Mouse (Mus musculus) forebrain, embryonic 16.5 days (tissue): ENCODE data around the gene Rnaseh2c. TPM values are rescaled to one million over a fixed set of nuclear protein-coding genes. Genes with fewer than 3 reads are reported as not detected.

Experiments used
- ATAC-seq: fragments of 200-750 bp; cut with Nextera tagmentation; 2 replicates; pipeline ENCODE4 v1.8.0; 2017; ENCODE audit warnings: mild to moderate bottlenecking, moderate library complexity
- H3K27ac ChIP-seq: fragments of 300-500 bp; sonication (generic); 2 replicates; pipeline ENCODE4 v1.5.1; 2014; ENCODE audit warnings: low read length, control low read depth
- H3K27me3 ChIP-seq: fragments of 300-500 bp; sonication (generic); replicated peaks from 2 replicates; pipeline ENCODE4 v1.6.1; 2014; ENCODE audit warnings: low read length; ENCODE audit not compliant: control insufficient read depth, insufficient read depth
- H3K36me3 ChIP-seq: fragments of 300-500 bp; sonication (generic); 2 replicates; pipeline ENCODE4 v1.6.1; 2014; ENCODE audit not compliant: control insufficient read depth, insufficient read depth
- H3K4me1 ChIP-seq: fragments of 300-500 bp; sonication (generic); replicated peaks from 2 replicates; pipeline ENCODE4 v1.6.1; 2014; ENCODE audit warnings: low read length; ENCODE audit not compliant: control insufficient read depth, insufficient read depth
- H3K4me2 ChIP-seq: fragments of 300-500 bp; sonication (generic); 2 replicates; pipeline ENCODE4 v1.6.1; 2014; ENCODE audit warnings: mild to moderate bottlenecking, low read length, control low read depth
- H3K4me3 ChIP-seq: fragments of 300-500 bp; sonication (generic); replicated peaks from 2 replicates; pipeline ENCODE4 v1.5.1; 2014; ENCODE audit warnings: mild to moderate bottlenecking, low read length, control low read depth
- H3K9ac ChIP-seq: fragments of 300-500 bp; sonication (generic); replicated peaks from 2 replicates; pipeline ENCODE4 v1.6.1; 2014; ENCODE audit warnings: low read depth, low read length, control low read depth
- H3K9me3 ChIP-seq: fragments of 300-500 bp; sonication (generic); 2 replicates; pipeline ENCODE4 v1.6.1; 2016; ENCODE audit warnings: low read length; ENCODE audit not compliant: control insufficient read depth
- WGBS: fragments of 180-500 bp; shearing (Covaris S2); extraction: QIAGEN DNeasy Blood & Tissue Kit; methylation state at CpG from one replicate; pipeline ENCODE4 v1.1.7; 2014; 5-methylcytosine and 5-hydroxymethylcytosine counted together
- polyA plus RNA-seq: library from polyadenylated mRNA; unstranded; fragments of >200 nt; fragmentation: Nextera tagmentation; extraction: Ambion mirVana; gene quantifications from 2 replicates; pipeline ENCODE4 v1.2.1, GENCODE M21; 2015

Rnaseh2c gene
- polyA plus RNA-seq, 1 experiment from 2014 or later = 81.0 TPM

DNA sequence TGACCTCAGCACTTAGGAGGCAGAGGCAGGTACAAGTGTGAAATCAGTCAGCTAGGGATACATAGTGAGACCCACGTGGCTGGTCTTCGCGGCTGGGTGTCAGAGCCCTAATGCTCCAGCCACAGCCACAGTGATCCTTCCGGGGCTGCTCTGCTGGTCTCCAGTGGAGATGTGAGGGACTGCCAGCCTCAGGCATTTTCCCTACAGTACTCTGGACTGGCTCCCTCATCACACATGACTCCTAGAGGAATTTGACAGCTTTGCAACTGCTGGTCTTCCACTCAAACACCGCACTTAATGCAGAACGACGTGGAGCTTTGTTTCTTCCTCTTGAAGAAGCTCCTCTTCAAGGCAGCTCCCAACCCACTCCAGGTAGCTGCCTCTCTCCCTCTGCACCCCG, 4.5 kb downstream of the Rnaseh2c start:
- Histone ChIP-seq H3K9ac (no peak overlapping the region), H3K4me2 (no peak overlapping the region), H3K4me1 (peaks cover 41% of the 10 kb centered on the region), H3K27ac (no peak overlapping the region), H3K27me3 (no peaks in the 10 kb centered on the region), H3K4me3 (no peak overlapping the region), H3K9me3 (no peaks in the 10 kb centered on the region), H3K36me3 (peaks cover 39% of the 10 kb centered on the region)
- ATAC-seq = no peak
- 93% methylated on average over 8 of the region's 8 CpGs for WGBS

DNA sequence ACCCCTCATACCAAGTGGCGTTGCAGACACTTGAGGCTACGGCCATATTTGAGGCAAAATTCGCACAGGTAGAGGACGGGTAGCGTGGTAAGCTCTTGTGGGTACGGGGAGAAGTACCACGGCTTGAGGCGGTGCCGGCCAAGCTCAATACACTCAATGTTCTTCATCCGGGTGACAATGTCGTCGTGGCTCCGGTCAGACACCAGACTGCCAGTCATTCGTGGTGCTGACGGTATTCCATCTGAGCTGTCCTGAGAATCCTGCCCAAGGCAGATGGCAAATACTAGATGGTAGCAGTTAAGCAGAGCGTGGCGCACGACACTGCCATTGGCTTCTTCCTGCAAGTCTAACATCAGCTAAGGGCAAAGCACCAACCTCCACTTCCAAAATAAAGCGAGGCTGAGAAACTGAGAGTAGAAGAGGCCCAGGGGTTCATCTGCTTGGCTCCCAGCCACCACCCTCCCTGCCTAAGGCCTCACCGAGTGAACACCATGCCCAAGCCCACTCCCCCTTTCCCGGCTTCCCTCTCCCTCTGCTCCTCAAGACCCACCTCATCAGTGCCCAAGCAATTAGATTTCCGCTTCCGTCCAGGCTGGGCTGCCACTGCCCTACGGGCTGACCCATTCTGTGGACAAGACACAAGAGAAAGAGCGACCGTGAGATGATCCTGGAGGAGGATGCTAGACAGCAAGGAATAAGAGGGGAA, 6.2 kb downstream of the Rnaseh2c start:
- WGBS = 93% methylated on average over 26 of the region's 26 CpGs
- peaks cover 31% of the 10 kb centered on the region for H3K4me1 ChIP-seq
- peaks cover 39% of the 10 kb centered on the region for H3K36me3 ChIP-seq
- H3K27me3 ChIP-seq = no peaks in the 10 kb centered on the region
- H3K27ac ChIP-seq = no peak overlapping the region
- H3K4me2 ChIP-seq = no peak overlapping the region
- H3K9me3 ChIP-seq = no peaks in the 10 kb centered on the region
- no peak for ATAC-seq
- no peak overlapping the region for H3K9ac ChIP-seq
- H3K4me3 ChIP-seq = no peak overlapping the region

DNA sequence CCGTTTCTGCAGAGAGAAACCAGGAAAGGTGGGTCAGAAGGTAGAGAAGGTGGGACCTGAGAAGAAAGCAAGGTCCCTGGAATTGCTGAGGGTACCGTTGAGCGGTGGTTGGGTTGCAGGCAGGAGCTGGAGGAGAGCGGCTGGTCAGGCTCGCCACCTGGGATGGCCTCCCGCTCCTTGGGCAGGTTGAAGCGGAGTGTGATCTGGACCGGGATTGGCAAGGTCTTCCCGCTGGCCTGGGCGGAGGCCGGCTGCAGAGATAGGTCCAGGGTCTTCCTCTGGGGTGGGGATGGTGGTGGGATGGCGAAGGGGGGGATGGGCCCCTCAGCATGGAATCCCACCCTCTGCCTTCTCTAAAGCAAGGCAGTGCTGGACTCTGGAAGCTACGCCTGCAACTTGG, 7.0 kb downstream of the Rnaseh2c start:
- no peak overlapping the region for H3K27ac ChIP-seq
- no peaks in the 10 kb centered on the region for H3K27me3 ChIP-seq
- H3K4me1 ChIP-seq = peaks cover 23% of the 10 kb centered on the region
- H3K9me3 ChIP-seq = no peaks in the 10 kb centered on the region
- ATAC-seq = no peak
- 95% methylated on average over 13 of the region's 13 CpGs for WGBS
- peaks cover 35% of the 10 kb centered on the region for H3K36me3 ChIP-seq
- peak overlapping the region; percentile 69 for H3K4me2 ChIP-seq
- H3K9ac ChIP-seq = no peak overlapping the region
- H3K4me3 ChIP-seq = peak overlapping the region; percentile 78

DNA sequence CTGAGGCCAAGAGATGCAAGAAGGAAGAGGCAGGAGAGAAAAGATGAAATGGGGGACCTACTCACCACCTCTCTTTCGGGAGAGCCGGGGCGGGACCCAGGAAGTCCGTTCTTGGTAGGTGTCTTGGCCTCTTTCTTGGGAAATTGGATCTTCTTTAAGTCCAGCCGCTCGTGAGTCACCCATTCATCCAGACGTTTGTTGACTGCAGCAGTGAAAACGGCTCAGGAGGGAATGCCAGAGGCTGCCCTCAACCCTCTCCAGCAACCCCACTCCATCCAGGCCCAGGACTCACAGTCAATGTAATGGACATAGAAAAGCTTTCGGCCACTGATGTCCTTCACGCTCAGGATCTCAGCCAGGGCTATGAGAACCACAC, 7.5 kb downstream of the Rnaseh2c start:
- peak overlapping the region; percentile 69 for H3K4me2 ChIP-seq
- H3K27me3 ChIP-seq = no peaks in the 10 kb centered on the region; the same call in 1 of the 2 replicates
- H3K4me1 ChIP-seq = peaks cover 20% of the 10 kb centered on the region
- peak overlapping the region; percentile 94 for H3K9ac ChIP-seq
- H3K4me3 ChIP-seq = peak overlapping the region; percentile 78
- ATAC-seq = no peak
- peaks cover 32% of the 10 kb centered on the region for H3K36me3 ChIP-seq
- peak overlapping the region; percentile 98 for H3K27ac ChIP-seq
- 59% methylated on average over 10 of the region's 10 CpGs for WGBS
- H3K9me3 ChIP-seq = no peaks in the 10 kb centered on the region

DNA sequence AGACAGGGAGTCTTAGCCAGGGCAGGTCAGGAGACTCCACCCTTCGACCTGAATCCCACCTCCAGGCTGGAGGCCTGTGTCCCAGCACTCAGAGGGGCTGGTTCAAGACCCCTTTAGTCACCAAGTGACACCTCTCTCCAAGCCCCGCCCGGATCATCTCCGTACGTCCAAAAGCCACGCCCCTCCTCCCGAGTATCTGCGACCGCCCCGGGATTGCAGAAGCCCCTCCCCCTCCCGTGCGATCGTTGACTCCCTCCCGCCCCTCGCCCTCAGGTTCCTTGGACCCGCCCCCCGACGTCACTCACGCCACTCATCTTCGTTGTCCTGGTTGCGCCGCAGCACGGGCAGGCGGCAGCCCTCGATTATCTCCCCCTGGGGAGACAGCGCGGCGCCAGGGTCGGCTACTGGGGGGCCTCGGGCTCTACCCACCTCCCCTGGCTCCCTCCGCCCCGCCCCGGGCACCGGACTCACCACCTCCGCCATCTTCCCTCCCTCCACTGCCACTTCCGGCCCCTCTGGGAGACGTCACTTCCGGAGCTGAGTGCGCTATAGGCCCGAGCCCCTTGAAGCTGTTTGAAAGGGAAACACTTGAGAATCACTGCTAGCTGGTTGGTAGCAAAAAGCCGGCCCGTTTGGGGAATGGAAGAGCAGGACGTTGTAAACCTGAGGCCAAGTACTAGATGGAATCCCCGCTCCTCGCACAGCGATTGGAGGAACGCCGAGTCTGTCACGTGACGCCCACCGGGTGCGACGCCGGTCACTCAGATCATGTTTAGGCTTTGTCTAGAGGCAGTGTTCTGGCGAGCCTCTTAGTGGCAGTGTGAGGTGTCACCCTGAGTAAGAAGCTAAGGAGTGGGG, 8.1 kb downstream of the Rnaseh2c start, which contains the start of gene Kat5:
Kat5 (minus strand) TSS at position 691 of the 858 bp plus-strand sequence.
- H3K4me1 ChIP-seq = peaks cover 20% of the 10 kb centered on the region
- H3K27me3 ChIP-seq = no peaks in the 10 kb centered on the region; the same call in 1 of the 2 replicates
- peak within 1 kb of the TSS; percentile 98 for H3K27ac ChIP-seq
- peak; percentile 95 for ATAC-seq
- WGBS = under 1% methylated on average over 53 of the region's 55 CpGs
- H3K36me3 ChIP-seq = peaks cover 26% of the 10 kb centered on the region
- H3K4me3 ChIP-seq = peak within 1 kb of the TSS; percentile 78
- H3K4me2 ChIP-seq = peak within 1 kb of the TSS; percentile 69
- H3K9me3 ChIP-seq = no peaks in the 10 kb centered on the region
- H3K9ac ChIP-seq = peak within 1 kb of the TSS; percentile 94

DNA sequence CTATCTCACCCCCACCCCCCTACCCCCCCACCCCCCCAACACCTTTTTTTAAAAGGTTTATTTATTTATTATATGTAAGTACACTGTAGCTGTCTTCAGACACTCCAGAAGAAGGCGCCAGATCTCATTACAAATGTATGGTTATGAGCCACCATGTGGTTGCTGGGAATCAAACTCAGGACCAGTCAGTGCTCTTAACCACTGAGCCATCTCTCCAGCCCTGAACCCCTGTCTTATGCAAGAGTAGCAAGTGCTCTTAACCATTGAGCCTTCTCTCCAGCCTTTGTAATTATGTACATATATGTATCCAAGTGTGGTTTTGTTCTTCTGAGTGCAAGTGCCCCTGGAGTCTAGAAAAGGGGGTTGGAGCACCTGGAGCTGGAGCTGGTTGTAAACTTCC, 10.3 kb downstream of the Rnaseh2c start:
- no peaks in the 10 kb centered on the region for H3K9me3 ChIP-seq
- 74% methylated on average over 1 of the region's 1 CpGs for WGBS
- peaks cover 9% of the 10 kb centered on the region for H3K36me3 ChIP-seq
- no peak overlapping the region for H3K9ac ChIP-seq
- no peaks in the 10 kb centered on the region; the same call in 1 of the 2 replicates for H3K27me3 ChIP-seq
- H3K4me2 ChIP-seq = no peak overlapping the region
- no peak overlapping the region for H3K4me3 ChIP-seq
- peaks cover 20% of the 10 kb centered on the region for H3K4me1 ChIP-seq
- no peak for ATAC-seq
- H3K27ac ChIP-seq = no peak overlapping the region

DNA sequence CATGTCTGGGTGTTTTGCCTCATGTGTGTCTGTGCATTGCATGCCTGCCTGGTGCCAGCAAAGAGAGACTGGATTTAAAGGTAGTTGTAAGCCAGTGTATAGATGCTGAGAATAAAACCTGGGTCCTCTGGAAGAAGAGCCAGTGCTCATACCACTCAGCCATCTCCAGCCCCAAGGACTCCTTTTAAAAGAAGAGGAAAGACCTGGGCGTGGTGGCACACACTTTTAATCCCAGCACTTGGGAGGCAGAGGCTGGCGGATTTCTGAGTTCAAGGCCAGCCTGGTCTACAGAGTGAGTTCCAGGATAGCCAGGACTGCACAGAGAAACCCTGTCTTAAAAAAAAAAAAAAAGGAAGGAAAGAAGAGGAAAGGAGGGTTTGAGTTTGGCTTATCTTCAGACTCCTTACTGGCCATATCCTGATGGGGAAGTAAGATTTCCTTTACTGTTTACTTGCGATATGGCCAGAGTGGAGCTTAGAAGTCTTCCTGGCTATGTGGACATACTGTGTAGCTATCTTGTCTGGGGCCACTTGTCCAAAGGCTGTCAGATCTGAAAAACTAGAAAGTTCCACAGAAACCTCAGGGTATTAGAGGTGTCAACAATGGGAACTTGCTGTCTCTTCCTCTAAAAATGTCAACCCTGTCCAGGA, 11.2 kb downstream of the Rnaseh2c start:
- Histone ChIP-seq H3K9ac (no peak overlapping the region), H3K4me2 (no peak overlapping the region), H3K27ac (no peak overlapping the region), H3K4me1 (peaks cover 20% of the 10 kb centered on the region), H3K27me3 (no peaks in the 10 kb centered on the region; the same call in 1 of the 2 replicates), H3K36me3 (peaks cover 4% of the 10 kb centered on the region; the same call in 1 of the 2 replicates), H3K4me3 (no peak overlapping the region), H3K9me3 (no peaks in the 10 kb centered on the region)
- no peak for ATAC-seq
- 72% methylated on average over 3 of the region's 3 CpGs for WGBS

DNA sequence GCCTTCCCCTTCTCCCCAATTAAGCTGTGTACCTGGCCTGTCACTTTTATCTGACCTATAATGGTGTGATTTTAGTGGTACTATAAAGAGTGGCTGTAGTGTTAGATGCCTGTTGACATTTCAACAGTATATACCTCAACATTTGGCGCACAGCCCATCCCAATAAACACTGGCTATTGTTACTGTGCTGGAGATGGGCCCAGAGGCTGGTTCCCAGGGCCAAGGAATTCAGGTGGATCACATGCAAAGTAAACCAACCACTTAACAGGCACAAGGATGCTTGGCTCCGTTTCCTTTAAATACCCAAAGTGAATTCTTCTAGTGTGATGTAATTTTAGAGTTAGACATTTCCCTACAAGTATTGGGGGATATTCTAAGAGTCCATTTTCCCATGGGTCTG, 13.3 kb downstream of the Rnaseh2c start:
- H3K4me2 ChIP-seq = no peak overlapping the region
- 46% methylated on average over 2 of the region's 2 CpGs for WGBS
- no peak overlapping the region for H3K9ac ChIP-seq
- no peaks in the 10 kb centered on the region for H3K36me3 ChIP-seq
- H3K4me1 ChIP-seq = peaks cover 7% of the 10 kb centered on the region
- no peak overlapping the region for H3K27ac ChIP-seq
- H3K4me3 ChIP-seq = no peak overlapping the region
- no peak for ATAC-seq
- H3K9me3 ChIP-seq = no peaks in the 10 kb centered on the region
- H3K27me3 ChIP-seq = no peaks in the 10 kb centered on the region; the same call in 1 of the 2 replicates

DNA sequence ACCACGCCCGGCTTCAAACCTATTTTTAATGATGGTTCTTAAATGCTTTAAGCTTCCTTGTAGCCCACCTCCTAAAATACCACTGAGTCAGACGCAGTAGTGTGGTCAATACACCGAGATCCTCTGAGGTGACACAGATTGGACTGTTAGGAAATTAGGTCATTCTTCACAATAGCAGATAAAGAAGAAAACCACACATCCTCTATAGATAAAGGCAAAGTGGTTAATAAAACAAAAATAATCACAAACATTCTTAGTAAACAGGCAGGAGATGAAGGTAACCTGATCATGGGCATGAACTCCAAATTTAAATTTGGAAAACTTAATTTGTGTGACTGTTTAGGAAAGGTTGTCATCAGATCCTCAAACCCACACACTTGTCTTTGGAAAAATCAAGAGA, 18.3 kb downstream of the Rnaseh2c start:
- WGBS = 87% methylated on average over 4 of the region's 4 CpGs
- no peak overlapping the region for H3K4me3 ChIP-seq
- H3K9ac ChIP-seq = no peak overlapping the region

More for the DNA sequence above, 18.3 kb downstream of the Rnaseh2c start:
- ATAC-seq = no peak
- no peaks in the 10 kb centered on the region for H3K9me3 ChIP-seq
- no peaks in the 10 kb centered on the region for H3K27me3 ChIP-seq
- H3K36me3 ChIP-seq = no peaks in the 10 kb centered on the region
- no peaks in the 10 kb centered on the region for H3K4me1 ChIP-seq
- no peak overlapping the region for H3K4me2 ChIP-seq
- no peak overlapping the region for H3K27ac ChIP-seq
